Comparison of ENCODE assay signal across 13 mouse cellular contexts in the genomic region with DNA sequence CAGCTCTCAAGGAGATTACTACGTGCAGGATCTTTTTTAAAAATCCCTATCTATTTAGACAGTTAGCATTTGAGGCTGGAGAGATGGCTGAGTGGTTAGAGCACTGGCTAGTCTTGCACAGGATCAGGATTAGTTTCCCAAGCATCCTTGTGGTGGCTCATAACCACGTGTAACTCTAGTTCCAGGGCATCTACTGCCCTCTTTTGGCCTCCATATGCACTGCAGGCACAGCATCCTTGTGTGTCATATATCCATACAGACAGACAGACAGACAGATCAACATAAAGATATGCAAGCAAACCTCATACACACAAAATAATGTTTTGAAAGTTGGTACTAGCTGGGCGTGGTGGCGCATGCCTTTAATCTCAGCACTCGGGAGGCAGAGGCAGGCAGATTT. TPM values are rescaled to one million over a fixed set of nuclear protein-coding genes. Genes with fewer than 3 reads are reported as not detected.
DNase-seq lines count a peak whose midpoint lies in the region; ATAC-seq and TF ChIP-seq lines count a peak whose summit lies in the region.
"Had no signal": no experiment of that assay in that cellular context is flagged by ENCODE, and none has a peak within 500 bp of the region (broad histone marks: within the 10 kb centered on the region; RNA-seq: fewer than 3 reads in every experiment).

No protein-coding gene starts in this region.

- H3K27ac ChIP-seq in heart, adult 2 months = no peak overlapping the region
- H3K27ac ChIP-seq in liver, postnatal 0 days (ENCODE audit: low read depth) = no peak overlapping the region
- H3K27ac ChIP-seq: hindbrain, embryonic 10.5 days; lung, embryonic 15.5 days; midbrain, embryonic 15.5 days had no signal

- no peaks in the 10 kb centered on the region for H3K9me3 ChIP-seq in liver, postnatal 0 days (ENCODE audit: low read length)
- H3K9me3 ChIP-seq: hindbrain, embryonic 10.5 days; lung, embryonic 15.5 days; midbrain, embryonic 15.5 days had no signal

- peak; percentile 30 for TF ChIP-seq CTCF in heart, adult 2 months (IDR thresholded peaks at IDR 0.05)
- peak; percentile 47 for TF ChIP-seq CTCF in liver, postnatal 0 days (IDR thresholded peaks at IDR 0.05; ENCODE audit: low read depth)

- no peaks in the 10 kb centered on the region for H3K4me1 ChIP-seq in heart, adult 2 months (ENCODE audit: control insufficient read depth, insufficient read depth, low read length)
- H3K4me1 ChIP-seq in liver, postnatal 0 days (ENCODE audit: insufficient read depth) = no peaks in the 10 kb centered on the region
- H3K4me1 ChIP-seq: lung, embryonic 15.5 days had no signal

- DNase-seq in heart, adult 2 months = no peak
- DNase-seq in heart, postnatal 10 days = no peak
- DNase-seq in 3T3-L1 (ENCODE audit: low read depth, low spot score) = peak; percentile 34
- peak; percentile 81 for DNase-seq in ES-CJ7 (ENCODE audit: low read depth, low spot score)
- DNase-seq in liver, postnatal 0 days = no peak
- DNase-seq in layer of hippocampus, postnatal 36 days = no peak
- no peak for DNase-seq in gastrocnemius, adult 18-20 months (ENCODE audit: low spot score)
- DNase-seq: cerebellum, postnatal 36 days; gastrocnemius, postnatal 36 days; spleen, adult 18-20 months had no signal

- ATAC-seq in liver, postnatal 0 days = no peak
- ATAC-seq: midbrain, embryonic 15.5 days had no signal

- no peak overlapping the region for H3K4me2 ChIP-seq in liver, postnatal 0 days (ENCODE audit: low read depth, low read length)
- H3K4me2 ChIP-seq: lung, embryonic 15.5 days; midbrain, embryonic 15.5 days had no signal

- no peaks in the 10 kb centered on the region for H3K79me2 ChIP-seq in heart, adult 2 months (replicated peaks; ENCODE audit: control insufficient read depth, insufficient read depth, low read length)

- no peak overlapping the region for H3K9ac ChIP-seq in heart, adult 2 months (ENCODE audit: low read depth, low read length)
- no peak overlapping the region for H3K9ac ChIP-seq in liver, postnatal 0 days (replicated peaks)
- H3K9ac ChIP-seq: lung, embryonic 15.5 days; midbrain, embryonic 15.5 days had no signal

- TF ChIP-seq POLR2A in heart, adult 2 months (IDR thresholded peaks at IDR 0.05; ENCODE audit: insufficient read depth, low read depth, low read length) = no peak

- intact Hi-C loops in heart, adult 2 months (cut with DNase I) = no loop called here
- intact Hi-C loops in heart, postnatal 10 days (cut with DNase I) = no loop called here

- no peaks in the 10 kb centered on the region for H3K36me3 ChIP-seq in heart, adult 2 months (ENCODE audit: control insufficient read depth, insufficient read depth, low read length)
- no peaks in the 10 kb centered on the region for H3K36me3 ChIP-seq in liver, postnatal 0 days (replicated peaks; ENCODE audit: insufficient read depth, low read length)
- H3K36me3 ChIP-seq: hindbrain, embryonic 10.5 days; lung, embryonic 15.5 days; midbrain, embryonic 15.5 days had no signal

- no peak for TF ChIP-seq EP300 in heart, adult 2 months (IDR thresholded peaks at IDR 0.05; ENCODE audit: insufficient read depth, low read depth, low read length)
- no peak for TF ChIP-seq EP300 in liver, postnatal 0 days (IDR thresholded peaks at IDR 0.05; ENCODE audit: low read depth)

- no peaks in the 10 kb centered on the region for H3K27me3 ChIP-seq in heart, adult 2 months (ENCODE audit: control insufficient read depth, insufficient read depth, low read length)
- H3K27me3 ChIP-seq in liver, postnatal 0 days (ENCODE audit: insufficient read depth, low read length) = no peaks in the 10 kb centered on the region
- H3K27me3 ChIP-seq: lung, embryonic 15.5 days; midbrain, embryonic 15.5 days had no signal

- no peak overlapping the region for H3K4me3 ChIP-seq in heart, adult 2 months
- H3K4me3 ChIP-seq in liver, postnatal 0 days (ENCODE audit: low read depth, low read length) = no peak overlapping the region
- H3K4me3 ChIP-seq: hindbrain, embryonic 10.5 days; lung, embryonic 15.5 days; midbrain, embryonic 15.5 days had no signal

- 88% methylated on average over 5 of the region's 5 CpGs for WGBS in heart, adult 2 months
- WGBS in liver, postnatal 0 days (ENCODE audit: insufficient replicate concordance) = 81% methylated on average over 5 of the region's 5 CpGs

RNA-seq across cellular contexts. Expression of a gene that starts 53.3 kb away (rescaled TPM):
- total RNA-seq in heart, adult 2 months (2021) = 10 to 100 TPM; 16.6 to 22.5 TPM
- polyA plus RNA-seq in heart, adult 2 months (2012; rRNA removed) = 5.5 and 10.0 TPM in 2 replicates
- total RNA-seq in heart, postnatal 10 days (2021) = 10 to 100 TPM; 29.4 to 34.2 TPM
- 6.9 and 7.7 TPM in 2 replicates for polyA plus RNA-seq in liver, postnatal 0 days (2015; fragmentation: Nextera tagmentation; extraction: Ambion mirVana)
- 10 to 100 TPM; 53.7 to 60.4 TPM for total RNA-seq in layer of hippocampus, postnatal 36 days (2021)
- 10 to 100 TPM; 15.2 to 16.6 TPM for total RNA-seq in gastrocnemius, adult 18-20 months (2021)

Comparison
In these comparisons a context has a peak if more than half of its experiments do, and no peak if none do; other contexts are left out.
1. DNase-seq: peak in 3T3-L1 (single experiment) and ES-CJ7 (single experiment); none in heart, adult 2 months (0 of 2), heart, postnatal 10 days (0 of 2), liver, postnatal 0 days (single experiment), layer of hippocampus, postnatal 36 days (0 of 2) and gastrocnemius, adult 18-20 months (single experiment).